Mouse (Mus musculus) spleen, adult 2 months (tissue): Measurements from ENCODE around the gene Tanc1.

Experiments used
- CTCF ChIP-seq: fragments of 200-500 bp; IDR thresholded peaks from 2 replicates; pipeline ENCODE4 v1.5.1; 2011; ENCODE audit warnings: mild to moderate bottlenecking, inconsistent platforms; ENCODE audit not compliant: insufficient read depth, insufficient read length, insufficient replicate concordance; ENCODE audit errors: extremely low read depth
- POLR2A ChIP-seq: fragments of 200-500 bp; IDR thresholded peaks from 2 replicates; pipeline ENCODE4 v1.6.1; 2011; ENCODE audit warnings: low read depth, low read length, inconsistent platforms

GRCm38 (mm10) chr2:59672086-59672485 is 60.2 kb downstream of the Tanc1 start:
- TF ChIP-seq CTCF (no peak), POLR2A (no peak)
